Mouse (Mus musculus) inflammation-experienced regulatory T-cells, adult 6 months (primary cell): ENCODE results near the gene Dcun1d4. TPM values are rescaled to one million over a fixed set of nuclear protein-coding genes. Genes with fewer than 3 reads are reported as not detected.

Experiments
- ATAC-seq: one replicate; pipeline ENCODE4 v1.8.0; 2017
- polyA plus RNA-seq, 3 experiments: library from polyadenylated mRNA; unstranded; fragments of 100-300 nt; shearing (Covaris generic); gene quantifications; one replicate each; pipeline ENCODE4 v1.2.1; 2017

Gene Dcun1d4
- polyA plus RNA-seq, 3 experiments from 2014 or later, result 13.4 to 16.6 (median 14.3) TPM

DNA sequence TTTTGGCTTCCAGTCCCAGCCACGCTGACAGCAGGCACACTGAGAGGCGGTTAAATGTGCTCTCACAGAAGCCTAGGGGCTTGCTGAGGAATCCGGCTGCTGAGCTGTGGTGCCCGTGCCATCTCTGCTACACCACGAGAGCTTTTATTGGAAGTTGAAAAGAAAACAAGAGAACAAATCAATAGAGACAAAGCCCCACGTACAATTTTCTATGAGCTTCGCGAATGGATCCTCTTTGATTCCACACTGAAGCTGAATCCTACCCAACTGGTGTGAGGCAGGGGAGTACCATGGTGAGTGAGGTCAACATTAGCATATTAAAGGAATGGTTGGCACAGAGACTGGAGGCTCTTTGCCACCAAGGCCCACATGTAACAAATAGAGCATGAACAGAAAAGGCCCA, 120.6 kb downstream of the Dcun1d4 start:
- ATAC-seq, result no peak

DNA sequence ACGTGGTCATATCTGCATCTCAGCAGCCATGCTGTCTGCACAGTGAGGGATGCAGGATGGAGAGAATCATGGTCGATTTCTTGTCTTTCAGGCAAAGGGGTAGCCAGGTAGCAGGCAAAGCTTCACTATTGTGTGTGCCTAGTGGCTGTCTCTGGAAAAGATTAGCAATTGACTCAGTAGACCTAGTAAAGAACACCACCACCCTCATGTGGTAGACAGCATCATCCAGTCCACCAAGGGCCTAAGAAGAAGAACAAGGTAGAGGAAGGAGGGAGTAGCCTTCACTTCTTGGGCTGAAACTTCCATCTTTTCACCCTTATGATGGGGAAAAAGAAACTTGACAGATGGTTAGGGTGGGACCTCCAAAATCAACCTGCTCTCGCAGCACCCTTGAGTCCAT, 122.1 kb downstream of the Dcun1d4 start:
- no peak for ATAC-seq

DNA sequence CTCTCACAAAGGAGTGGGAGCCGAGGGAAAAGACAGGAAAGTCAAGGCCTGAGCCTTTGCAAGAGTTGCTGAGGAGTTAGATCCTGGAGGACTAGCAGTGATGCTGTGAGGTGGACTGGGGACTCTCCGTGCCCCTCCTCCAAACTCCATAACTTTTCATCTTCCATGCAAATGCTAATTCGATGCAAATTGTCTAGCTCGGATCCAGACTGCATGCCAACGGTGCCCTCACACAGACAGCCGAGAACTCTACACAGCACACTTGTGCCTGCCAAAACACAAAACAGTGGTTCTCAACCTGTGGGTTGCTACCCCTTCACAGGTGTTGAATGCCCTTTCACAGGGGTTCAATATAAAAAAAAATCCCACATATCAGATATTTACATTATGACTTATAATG, 123.7 kb downstream of the Dcun1d4 start:
- ATAC-seq, result no peak

DNA sequence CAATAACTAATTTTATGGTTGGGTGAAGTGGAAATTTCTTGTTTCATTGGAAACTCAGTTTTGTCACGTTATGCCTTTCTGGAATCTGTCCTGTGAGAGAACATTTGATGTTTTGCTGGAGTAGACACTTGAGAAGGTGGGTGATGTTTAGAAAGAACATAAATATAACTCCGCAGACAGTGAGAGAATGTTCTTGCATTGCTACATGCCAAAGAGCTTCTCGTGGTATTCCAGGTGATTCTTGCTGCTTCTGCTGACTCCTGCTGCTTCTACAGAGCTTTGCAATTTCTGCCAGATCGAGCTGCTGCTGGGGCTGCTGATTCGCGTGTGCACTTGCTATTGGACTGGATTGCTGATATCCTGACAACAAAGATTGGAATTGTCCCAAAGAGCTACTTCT, 124.2 kb downstream of the Dcun1d4 start:
- no peak for ATAC-seq

Other genes starting within 250 kb of the Dcun1d4 start
- gene Fryl, start 224.4 kb upstream of the Dcun1d4 start, polyA plus RNA-seq, result 100 to 1,000 TPM in 2 of 3 experiments, 10 to 100 TPM in 1; 87.2 to 121 (median 114) TPM
- 100 to 1,000 TPM; 141 to 209 (median 183) TPM for gene Ociad1, start 188.2 kb upstream of the Dcun1d4 start, polyA plus RNA-seq
- gene Ociad2, start 140.0 kb upstream of the Dcun1d4 start, polyA plus RNA-seq, result 1 to 10 TPM in 2 of 3 experiments, under 1 TPM in 1; 0.32 to 2.7 (median 1.2) TPM
- gene Cwh43, start 74.9 kb upstream of the Dcun1d4 start, polyA plus RNA-seq, result not detected
- gene Lrrc66, start 151.5 kb downstream of the Dcun1d4 start, polyA plus RNA-seq, result 1 to 10 TPM in 1 of 3 experiments, under 1 TPM in 1, not detected in 1; 0.29 to 1.4 TPM
- 10 to 100 TPM; 11.6 to 12.5 (median 12.4) TPM for gene Sgcb, start 166.8 kb downstream of the Dcun1d4 start, polyA plus RNA-seq
- gene Spata18, start 170.4 kb downstream of the Dcun1d4 start, polyA plus RNA-seq, result not detected